Mouse (Mus musculus) hindbrain, embryonic 16.5 days (tissue): ENCODE measurements at regions not wholly inside any gene's neighbourhood (a gene's known extent, or its start where the extent isn't known, plus 50 kb on each side); places are given as distances from the start of the nearest gene placed in this dataset.

ENCODE experiments used
- ATAC-seq: fragments of 200-750 bp; cut with Nextera tagmentation; 2 replicates; pipeline ENCODE4 v1.8.0; 2017; ENCODE audit warnings: moderate TSS enrichment, moderate library complexity
- H3K27ac ChIP-seq: fragments of 300-500 bp; sonication (generic); 2 replicates; pipeline ENCODE4 v1.5.1; 2014; ENCODE audit warnings: low read depth, mild to moderate bottlenecking, control low read depth, low read length, moderate library complexity
- H3K27me3 ChIP-seq: fragments of 300-500 bp; sonication (generic); replicated peaks from 2 replicates; pipeline ENCODE4 v1.6.1; 2014; ENCODE audit warnings: low read length; ENCODE audit not compliant: control insufficient read depth, insufficient read depth
- H3K36me3 ChIP-seq: fragments of 300-500 bp; sonication (generic); 2 replicates; pipeline ENCODE4 v1.6.1; 2014; ENCODE audit warnings: mild to moderate bottlenecking, low read length, moderate library complexity, mixed read lengths; ENCODE audit not compliant: control insufficient read depth, insufficient read depth
- H3K4me1 ChIP-seq: fragments of 300-500 bp; sonication (generic); 2 replicates; pipeline ENCODE4 v1.6.1; 2014; ENCODE audit warnings: low read depth, low read length; ENCODE audit not compliant: control insufficient read depth, insufficient read depth
- H3K4me2 ChIP-seq: fragments of 300-500 bp; sonication (generic); 2 replicates; pipeline ENCODE4 v1.6.1; 2014; ENCODE audit warnings: mild to moderate bottlenecking, low read length, control low read depth, moderate library complexity
- H3K4me3 ChIP-seq: fragments of 300-500 bp; sonication (generic); 2 replicates; pipeline ENCODE4 v1.5.1; 2014; ENCODE audit warnings: mild to moderate bottlenecking, low read length, control low read depth, moderate library complexity
- H3K9ac ChIP-seq: fragments of 300-500 bp; sonication (generic); 2 replicates; pipeline ENCODE4 v1.6.1; 2014; ENCODE audit warnings: low read depth, mild to moderate bottlenecking, control low read depth, low read length, moderate library complexity
- H3K9me3 ChIP-seq: fragments of 300-500 bp; sonication (generic); 2 replicates; pipeline ENCODE4 v1.6.1; 2014; ENCODE audit warnings: mild to moderate bottlenecking, low read length, moderate library complexity; ENCODE audit not compliant: control insufficient read depth
- WGBS: fragments of 180-500 bp; shearing (Covaris S2); extraction: QIAGEN DNeasy Blood & Tissue Kit; methylation state at CpG from one replicate; pipeline ENCODE4 v1.1.7; 2014; 5-methylcytosine and 5-hydroxymethylcytosine counted together

DNA sequence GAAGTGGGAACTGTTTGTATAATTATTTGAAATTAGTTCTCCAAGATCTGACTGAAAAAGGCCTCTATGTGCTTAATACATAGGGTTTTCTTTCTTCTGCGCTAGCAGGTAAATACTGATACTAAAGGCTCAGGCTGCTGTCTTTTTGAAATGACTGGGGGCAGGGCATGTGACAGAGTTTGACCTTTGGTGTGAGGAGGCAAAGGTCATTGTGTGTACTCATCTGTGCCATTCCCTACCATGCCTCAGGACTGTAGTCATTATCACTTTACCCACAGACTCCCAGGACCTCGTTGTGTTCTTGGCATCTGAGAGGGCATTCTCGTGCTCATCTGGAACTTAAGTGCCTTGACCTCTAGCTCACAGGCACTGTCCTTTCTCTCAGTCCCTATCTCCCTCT is 88.5 kb downstream of the Sox1 start:
- Histone ChIP-seq H3K4me2 (no peak overlapping the region), H3K36me3 (no peaks in the 10 kb centered on the region), H3K4me3 (no peak overlapping the region), H3K9ac (no peak overlapping the region), H3K9me3 (no peaks in the 10 kb centered on the region), H3K4me1 (peaks cover under 1% of the 10 kb centered on the region), H3K27ac (no peak overlapping the region), H3K27me3 (0 out of 2 replicates have a peak, but pooled peaks cover 2% of the 10 kb centered on the region)
- 79% methylated on average over 3 of the region's 3 CpGs for WGBS
- ATAC-seq, result no peak

DNA sequence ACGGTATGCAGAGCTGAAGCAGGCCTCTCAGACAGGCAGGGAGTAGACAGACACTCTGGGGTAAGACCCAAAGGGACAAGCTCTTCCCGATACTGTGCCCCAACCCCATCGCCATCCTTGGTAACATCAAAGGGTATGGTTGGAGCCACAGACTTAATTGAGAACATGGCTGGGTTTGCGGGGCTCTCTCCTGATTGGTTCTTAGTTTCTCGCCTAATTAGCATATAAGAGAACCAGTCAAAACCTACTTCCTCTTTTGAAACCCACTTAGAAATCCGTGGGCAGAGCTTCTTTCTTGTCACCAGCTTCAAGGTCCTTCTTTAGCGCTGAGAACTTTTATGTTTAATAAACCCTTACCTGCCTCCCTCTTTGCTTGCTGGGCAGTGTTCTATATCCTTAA is 87.5 kb upstream of the Spaca7 start:
- Histone ChIP-seq H3K4me3 (no peak overlapping the region), H3K36me3 (no peaks in the 10 kb centered on the region), H3K9ac (no peak overlapping the region), H3K9me3 (no peaks in the 10 kb centered on the region), H3K4me2 (no peak overlapping the region), H3K27me3 (0 out of 2 replicates have a peak, but pooled peaks cover 2% of the 10 kb centered on the region), H3K27ac (no peak overlapping the region; the same call in 1 of the 2 replicates), H3K4me1 (no peaks in the 10 kb centered on the region; the same call in none of the 2 replicates)
- ATAC-seq, result no peak
- WGBS, result 82% methylated on average over 7 of the region's 7 CpGs

DNA sequence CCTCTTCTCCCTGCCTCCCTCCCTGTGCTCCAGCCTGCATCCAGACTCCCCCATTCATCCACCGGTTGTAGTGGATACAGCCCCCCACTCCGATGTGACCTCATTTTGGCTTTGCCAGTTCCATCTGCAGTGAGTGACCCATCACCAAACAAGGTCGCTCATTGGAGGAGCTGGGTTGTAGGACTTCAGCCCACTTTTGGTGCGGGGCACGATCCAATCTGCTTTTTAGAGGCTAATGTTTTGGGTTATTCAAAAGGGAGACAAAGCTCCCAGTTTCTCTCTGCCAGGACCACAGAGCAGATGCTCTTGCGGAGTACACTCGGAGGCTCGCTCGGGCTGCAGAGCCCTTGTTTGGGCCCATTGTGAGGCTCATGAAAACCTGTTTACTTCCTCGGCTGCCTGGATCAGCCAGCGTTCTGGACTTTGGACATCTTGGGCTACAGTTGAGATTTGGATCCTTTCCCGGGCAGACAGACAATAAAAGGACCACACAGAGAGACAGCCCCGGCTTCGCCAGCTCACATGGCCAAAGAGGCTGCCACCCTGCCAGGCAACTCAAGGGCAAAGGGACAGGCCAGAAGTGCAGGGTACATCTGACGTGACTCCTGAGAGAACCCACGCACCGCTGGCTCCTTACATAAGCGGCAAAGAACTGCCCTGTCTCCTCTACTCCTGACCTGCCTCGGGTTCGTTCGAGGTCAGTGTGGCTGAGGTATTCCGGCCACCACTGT is 86.3 kb upstream of the Spaca7 start:
- Histone ChIP-seq H3K36me3 (no peaks in the 10 kb centered on the region), H3K27me3 (no peaks in the 10 kb centered on the region), H3K27ac (peak overlapping the region; percentile 58; the same call in 1 of the 2 replicates), H3K4me2 (no peak overlapping the region), H3K4me1 (no peaks in the 10 kb centered on the region; the same call in none of the 2 replicates), H3K4me3 (no peak overlapping the region), H3K9me3 (no peaks in the 10 kb centered on the region), H3K9ac (no peak overlapping the region)
- 37% methylated on average over 22 of the region's 22 CpGs for WGBS
- ATAC-seq, result peak; percentile 94

DNA sequence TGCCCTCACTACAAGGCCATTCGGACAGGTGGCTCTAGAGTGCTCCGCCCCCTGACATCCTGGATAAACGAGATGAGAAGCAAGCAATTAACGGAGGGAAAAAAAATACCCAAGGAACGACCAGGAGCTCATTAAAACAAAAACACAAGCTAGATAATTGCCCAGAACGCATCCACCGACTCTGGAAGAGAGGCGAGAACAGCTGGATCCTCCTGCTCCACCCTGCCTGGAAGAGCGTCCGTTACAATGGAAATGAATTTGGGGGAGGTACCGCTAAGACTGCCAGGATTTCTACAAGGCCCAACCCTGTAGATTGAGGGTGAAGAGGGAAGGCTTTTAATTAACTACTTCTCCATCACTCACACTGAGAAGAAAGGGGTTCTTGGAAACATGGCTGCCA is 85.6 kb upstream of the Spaca7 start:
- no peaks in the 10 kb centered on the region for H3K27me3 ChIP-seq
- ATAC-seq, result no peak
- peak overlapping the region; percentile 48; the same call in 1 of the 2 replicates for H3K27ac ChIP-seq
- no peaks in the 10 kb centered on the region; the same call in 1 of the 2 replicates for H3K4me1 ChIP-seq
- 42% methylated on average over 11 of the region's 11 CpGs for WGBS
- H3K9ac ChIP-seq, result no peak overlapping the region
- no peaks in the 10 kb centered on the region for H3K9me3 ChIP-seq
- H3K4me3 ChIP-seq, result no peak overlapping the region
- no peaks in the 10 kb centered on the region for H3K36me3 ChIP-seq
- no peak overlapping the region for H3K4me2 ChIP-seq

DNA sequence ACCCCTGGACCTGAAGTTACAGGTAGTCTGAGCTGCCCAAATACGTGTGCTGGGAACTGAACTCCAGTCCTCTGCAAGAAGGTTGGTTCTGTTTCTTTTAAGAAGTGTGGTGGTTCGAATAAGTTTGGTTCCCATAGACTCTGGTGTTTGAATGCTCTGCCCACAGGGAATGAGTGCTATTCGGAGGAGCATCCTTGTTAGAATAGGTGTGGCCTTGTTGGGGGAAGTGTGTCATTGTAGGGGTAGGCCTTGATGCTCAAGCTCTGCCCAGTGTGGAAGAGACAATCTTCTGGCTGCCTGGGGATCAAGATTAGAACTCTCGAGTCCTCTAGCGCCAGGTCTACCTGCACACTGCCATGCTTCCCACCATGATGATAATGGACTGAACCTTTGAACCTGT is 83.6 kb upstream of the Spaca7 start:
- H3K4me1 ChIP-seq, result no peaks in the 10 kb centered on the region
- no peak overlapping the region for H3K27ac ChIP-seq
- no peak overlapping the region for H3K4me3 ChIP-seq
- no peak for ATAC-seq
- H3K9me3 ChIP-seq, result no peaks in the 10 kb centered on the region
- WGBS, result 95% methylated on average over 5 of the region's 5 CpGs
- H3K36me3 ChIP-seq, result no peaks in the 10 kb centered on the region
- H3K9ac ChIP-seq, result no peak overlapping the region
- H3K4me2 ChIP-seq, result no peak overlapping the region
- H3K27me3 ChIP-seq, result no peaks in the 10 kb centered on the region

DNA sequence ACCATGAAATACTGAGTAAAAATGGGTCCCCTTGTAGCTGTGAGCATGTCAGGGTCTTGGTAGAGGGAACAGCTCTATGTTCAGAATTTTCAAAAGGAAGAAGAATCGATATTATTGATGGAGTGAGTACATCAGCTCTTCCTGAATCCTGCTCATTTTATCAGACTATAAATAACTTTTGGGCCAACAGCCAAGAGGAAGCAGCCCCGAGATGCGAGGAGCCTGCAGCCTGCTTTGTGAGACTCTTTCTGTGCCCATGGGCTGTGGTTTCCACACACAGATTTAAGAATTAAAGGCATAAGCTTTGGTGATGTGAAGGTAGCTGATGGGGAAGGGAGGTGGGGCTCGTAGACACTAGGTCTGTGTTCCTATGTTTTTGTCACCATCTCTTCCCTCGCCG is 81.4 kb upstream of the Spaca7 start:
- no peak for ATAC-seq
- Histone ChIP-seq H3K9ac (no peak overlapping the region), H3K36me3 (no peaks in the 10 kb centered on the region), H3K4me1 (no peaks in the 10 kb centered on the region), H3K27me3 (no peaks in the 10 kb centered on the region), H3K9me3 (no peaks in the 10 kb centered on the region), H3K27ac (no peak overlapping the region), H3K4me3 (no peak overlapping the region), H3K4me2 (no peak overlapping the region)
- WGBS, result 76% methylated on average over 6 of the region's 6 CpGs

DNA sequence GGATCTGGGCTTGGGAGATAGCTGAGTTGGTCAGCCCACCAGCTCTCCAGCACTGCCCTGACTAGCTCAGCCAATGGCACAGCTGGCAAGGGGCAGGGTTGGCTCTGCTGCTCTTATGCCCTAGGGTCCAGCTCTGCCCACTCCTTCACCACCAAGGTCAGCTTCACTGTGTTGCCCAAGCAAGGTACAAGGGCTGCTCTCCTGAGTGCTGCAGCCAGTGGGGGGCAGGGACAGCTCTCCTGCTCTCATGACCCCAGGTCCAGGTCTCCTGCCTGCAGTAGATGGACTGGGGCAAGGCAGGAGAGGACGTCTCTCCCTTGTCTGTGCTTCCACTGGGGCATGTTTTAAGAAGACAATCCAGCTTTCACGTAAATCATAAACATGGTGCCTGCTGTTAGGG is 80.4 kb upstream of the Spaca7 start:
- H3K36me3 ChIP-seq, result no peaks in the 10 kb centered on the region
- no peak overlapping the region for H3K27ac ChIP-seq
- no peak overlapping the region for H3K9ac ChIP-seq
- H3K9me3 ChIP-seq, result no peaks in the 10 kb centered on the region
- WGBS, result 66% methylated on average over 2 of the region's 2 CpGs
- H3K4me2 ChIP-seq, result no peak overlapping the region
- H3K4me1 ChIP-seq, result no peaks in the 10 kb centered on the region
- H3K4me3 ChIP-seq, result no peak overlapping the region
- H3K27me3 ChIP-seq, result peaks cover 4% of the 10 kb centered on the region; the same call in 1 of the 2 replicates
- no peak for ATAC-seq

DNA sequence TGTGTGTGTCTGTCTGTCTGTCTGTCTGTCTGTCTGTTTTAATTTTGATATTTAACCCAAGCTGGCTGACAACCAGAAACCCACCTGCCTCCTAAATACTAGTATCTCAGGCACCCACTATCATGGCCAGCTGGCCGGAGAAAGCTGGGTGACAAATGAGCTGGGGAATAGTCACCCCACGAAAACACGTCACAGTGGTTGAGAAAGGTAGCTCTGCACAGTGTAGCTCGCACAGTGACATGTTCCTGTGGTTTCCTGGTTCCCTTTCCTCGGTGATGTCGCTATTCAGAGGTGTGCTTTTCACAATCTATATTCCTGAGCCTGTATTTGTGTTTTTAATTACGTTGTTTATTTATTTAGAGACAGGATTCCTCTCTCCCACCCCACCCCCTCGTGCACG is 78.3 kb upstream of the Spaca7 start:
- WGBS, result 86% methylated on average over 9 of the region's 9 CpGs
- H3K4me1 ChIP-seq, result no peaks in the 10 kb centered on the region

DNA sequence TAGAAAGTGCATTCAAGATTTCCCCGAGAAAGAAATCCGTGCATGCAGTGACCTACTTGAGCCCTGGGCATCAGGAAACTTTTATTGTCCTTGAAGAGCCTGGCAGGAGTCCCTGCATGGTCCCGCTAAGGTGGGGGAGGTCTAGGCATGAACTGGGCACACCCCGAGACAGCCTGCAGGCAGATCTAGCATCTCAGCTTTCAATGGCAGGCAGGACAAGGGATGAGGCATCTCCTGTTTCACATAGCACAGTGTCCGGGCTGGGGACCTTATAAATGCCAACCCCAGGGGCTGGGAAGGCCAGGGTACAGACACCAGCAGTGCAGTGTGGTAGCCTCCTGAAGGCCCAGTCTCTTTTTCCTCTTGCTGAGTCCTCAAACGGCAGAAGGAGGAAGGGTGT is 75.4 kb upstream of the Spaca7 start:
- H3K4me2 ChIP-seq, result no peak overlapping the region
- ATAC-seq, result no peak
- H3K27me3 ChIP-seq, result peaks cover 15% of the 10 kb centered on the region

More for the DNA sequence above, 78.3 kb upstream of the Spaca7 start:
- Histone ChIP-seq H3K27ac (no peak overlapping the region), H3K36me3 (no peaks in the 10 kb centered on the region), H3K27me3 (peaks cover 10% of the 10 kb centered on the region), H3K4me3 (no peak overlapping the region), H3K9me3 (no peaks in the 10 kb centered on the region), H3K4me2 (no peak overlapping the region), H3K9ac (no peak overlapping the region)
- ATAC-seq, result no peak

More for the DNA sequence above, 75.4 kb upstream of the Spaca7 start:
- Histone ChIP-seq H3K9ac (no peak overlapping the region), H3K27ac (no peak overlapping the region), H3K36me3 (no peaks in the 10 kb centered on the region), H3K4me3 (no peak overlapping the region), H3K9me3 (no peaks in the 10 kb centered on the region), H3K4me1 (peaks cover 6% of the 10 kb centered on the region)
- 15% methylated on average over 6 of the region's 6 CpGs for WGBS
